Mouse (Mus musculus) liver, embryonic 14.5 days (tissue): Measurements from ENCODE around the gene Ssb. TPM values are rescaled to one million over a fixed set of nuclear protein-coding genes. Genes with fewer than 3 reads are reported as not detected.

Experiments
- ATAC-seq: fragments of 200-750 bp; cut with Nextera tagmentation; 2 replicates; pipeline ENCODE4 v1.8.0; 2017; ENCODE audit warnings: moderate number of reproducible peaks, mild to moderate bottlenecking, moderate library complexity; ENCODE audit not compliant: insufficient read depth
- DNase-seq, 3 experiments: peaks; one replicate each; pipeline ENCODE4 v3.0.0-alpha.2; 2012 to 2013; ENCODE audit warnings: low read depth in 3 of 3, low spot score in 3 of 3
- H3K27ac ChIP-seq: fragments of 300-500 bp; sonication (generic); 2 replicates; pipeline ENCODE4 v1.5.1; 2014; ENCODE audit warnings: moderate library complexity, mild to moderate bottlenecking, control low read depth, inconsistent platforms
- H3K27me3 ChIP-seq: fragments of 300-500 bp; sonication (generic); 2 replicates; pipeline ENCODE4 v1.6.1; 2014; ENCODE audit warnings: mild to moderate bottlenecking, low read length, moderate library complexity; ENCODE audit not compliant: control insufficient read depth, insufficient read depth
- H3K36me3 ChIP-seq: fragments of 300-500 bp; sonication (generic); replicated peaks from 2 replicates; pipeline ENCODE4 v1.6.1; 2014; ENCODE audit warnings: low read depth; ENCODE audit not compliant: control insufficient read depth, insufficient read depth
- H3K4me1 ChIP-seq, 2 experiments: fragments of 200-500 bp in 1 of 2; fragments of 300-500 bp in 1 of 2; sonication (generic) in 1 of 2; replicated peaks; 2 replicates each; pipeline ENCODE4 v1.6.1; 2012 to 2014; ENCODE audit warnings: antibody characterized with exemption in 1 of 2, inconsistent platforms in 1 of 2, low read length in 1 of 2; ENCODE audit not compliant: control insufficient read depth in 2 of 2, insufficient read depth in 2 of 2
- H3K4me2 ChIP-seq: fragments of 300-500 bp; sonication (generic); 2 replicates; pipeline ENCODE4 v1.6.1; 2014; ENCODE audit warnings: low read depth, mild to moderate bottlenecking, control low read depth, moderate library complexity
- H3K4me3 ChIP-seq, 2 experiments: fragments of 200-500 bp in 1 of 2; fragments of 300-500 bp in 1 of 2; sonication (generic) in 1 of 2; 2 replicates each; pipeline ENCODE4 v1.5.1; 2012 to 2014; ENCODE audit warnings: low read depth in 2 of 2, low read length in 2 of 2, mild to moderate bottlenecking in 2 of 2, control low read depth in 1 of 2, inconsistent platforms in 1 of 2, moderate library complexity in 1 of 2; ENCODE audit not compliant: insufficient read depth in 1 of 2
- H3K9ac ChIP-seq: fragments of 300-500 bp; sonication (generic); replicated peaks from 2 replicates; pipeline ENCODE4 v1.6.1; 2014; ENCODE audit warnings: mild to moderate bottlenecking, control low read depth, moderate library complexity
- H3K9me3 ChIP-seq: fragments of 300-500 bp; sonication (generic); 2 replicates; pipeline ENCODE4 v1.6.1; 2016; ENCODE audit warnings: low read length, mixed read lengths; ENCODE audit not compliant: control insufficient read depth
- CTCF ChIP-seq: IDR thresholded peaks from 2 replicates; pipeline ENCODE4 v1.5.1; 2016; ENCODE audit warnings: antibody characterized with exemption, low read depth, control low read depth
- EP300 ChIP-seq: IDR thresholded peaks from 2 replicates; pipeline ENCODE4 v1.6.1; 2016; ENCODE audit warnings: antibody characterized with exemption, low read depth
- WGBS: fragments of 180-500 bp; shearing (Covaris S2); extraction: QIAGEN DNeasy Blood & Tissue Kit; methylation state at CpG from one replicate; pipeline ENCODE4 v1.1.7; 2014; ENCODE audit not compliant: insufficient replicate concordance; 5-methylcytosine and 5-hydroxymethylcytosine counted together
- polyA plus RNA-seq, 2 experiments: library from polyadenylated mRNA; depleted of rRNA in 1 of 2; stranded (reverse) in 1 of 2; unstranded in 1 of 2; fragments of >200 nt; fragmentation: Nextera tagmentation in 1 of 2; extraction: Ambion mirVana in 1 of 2; gene quantifications; 2 replicates each; pipeline versions ENCODE4 v1.2.1 to v1.2.3; 2012 to 2014

Gene Ssb
- polyA plus RNA-seq, 2 experiments: 76.5 to 161 TPM

GRCm38 (mm10) chr2:69822361-69823128 is 38.8 kb upstream of the Ssb start:
- H3K4me3 ChIP-seq: peak overlapping the region; percentile 75 to 89
- under 1% methylated on average over 56 of the region's 80 CpGs for WGBS
- TF ChIP-seq CTCF: 0 out of 2 replicates have a peak, but pooled peaks have one; percentile 7
- TF ChIP-seq EP300: no peak
- H3K36me3 ChIP-seq: peaks cover 13% of the 10 kb centered on the region
- H3K27ac ChIP-seq: peak overlapping the region; percentile 67
- peaks cover 22 to 38% of the 10 kb centered on the region in 2 experiments for H3K4me1 ChIP-seq
- H3K9me3 ChIP-seq: no peaks in the 10 kb centered on the region
- peak overlapping the region; percentile 76 for H3K4me2 ChIP-seq
- H3K9ac ChIP-seq: peak overlapping the region; percentile 83
- DNase-seq (no peak), ATAC-seq (peak; percentile 42)
- no peaks in the 10 kb centered on the region for H3K27me3 ChIP-seq

- WGBS: 3% methylated on average over 34 of the region's 45 CpGs
- TF ChIP-seq EP300: no peak
- no peak for TF ChIP-seq CTCF
These were observed 38.2 kb upstream of the Ssb start for GRCm38 (mm10) chr2:69823129-69823677.

GRCm38 (mm10) chr2:69825898-69826297 is 35.5 kb upstream of the Ssb start:
- H3K4me2 ChIP-seq: no peak overlapping the region
- no peak overlapping the region for H3K27ac ChIP-seq
- ATAC-seq (no peak), DNase-seq (no peak)
- no peak overlapping the region for H3K9ac ChIP-seq
- H3K4me3 ChIP-seq: no peak overlapping the region
- no peaks in the 10 kb centered on the region for H3K27me3 ChIP-seq
- H3K36me3 ChIP-seq: peaks cover 23% of the 10 kb centered on the region
- TF ChIP-seq CTCF (no peak), EP300 (no peak)
- no peaks in the 10 kb centered on the region for H3K9me3 ChIP-seq
- H3K4me1 ChIP-seq: peaks cover 6 to 19% of the 10 kb centered on the region in 2 experiments; a peak in 3 of 4 replicates
- WGBS: 86% methylated on average over 10 of the region's 10 CpGs

More at GRCm38 (mm10) chr2:69823129-69823677, 38.2 kb upstream of the Ssb start:
- Histone ChIP-seq H3K9ac (peak overlapping the region; percentile 83), H3K9me3 (no peaks in the 10 kb centered on the region), H3K4me3 (peak overlapping the region; percentile 75 to 89), H3K27me3 (no peaks in the 10 kb centered on the region), H3K4me2 (peak overlapping the region; percentile 76), H3K27ac (peak overlapping the region; percentile 67), H3K36me3 (peaks cover 13% of the 10 kb centered on the region), H3K4me1 (peaks cover 15 to 31% of the 10 kb centered on the region in 2 experiments)
- DNase-seq: no peak
- ATAC-seq: peak; percentile 76

DNA sequence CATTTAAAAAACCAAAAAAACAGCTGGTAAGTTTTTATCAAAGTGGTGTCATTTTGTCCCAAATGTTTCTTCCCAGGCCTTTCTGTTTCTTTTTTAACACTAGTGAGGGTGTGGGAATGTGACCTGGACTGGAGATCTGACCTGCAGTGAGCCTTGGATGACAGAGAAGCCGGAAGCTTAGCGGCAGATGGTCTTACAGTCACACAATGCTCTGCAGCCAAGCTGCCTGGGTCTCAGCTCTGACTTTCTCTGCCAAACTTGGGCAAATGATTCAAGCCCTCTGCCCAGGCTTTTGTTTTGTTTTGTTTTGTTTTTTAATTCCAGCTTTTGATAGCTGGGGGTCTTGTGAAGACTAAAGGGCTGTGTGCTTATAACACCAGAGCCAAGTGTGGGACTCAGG is 35.0 kb upstream of the Ssb start:
- Histone ChIP-seq H3K4me1 (peaks cover 6 to 19% of the 10 kb centered on the region in 2 experiments; a peak in 3 of 4 replicates), H3K36me3 (peaks cover 26% of the 10 kb centered on the region)
- no peak for DNase-seq

GRCm38 (mm10) chr2:69828031-69828430 is 33.3 kb upstream of the Ssb start:
- peaks cover 29% of the 10 kb centered on the region for H3K36me3 ChIP-seq
- WGBS: 60% methylated on average over 7 of the region's 7 CpGs
- H3K9me3 ChIP-seq: no peaks in the 10 kb centered on the region

More for the DNA sequence above, 35.0 kb upstream of the Ssb start:
- no peak overlapping the region for H3K27ac ChIP-seq
- H3K27me3 ChIP-seq: no peaks in the 10 kb centered on the region
- TF ChIP-seq EP300: no peak
- no peak for TF ChIP-seq CTCF
- 88% methylated on average over 2 of the region's 2 CpGs for WGBS
- H3K4me3 ChIP-seq: no peak overlapping the region
- ATAC-seq: no peak
- H3K9me3 ChIP-seq: no peaks in the 10 kb centered on the region
- H3K9ac ChIP-seq: no peak overlapping the region
- no peak overlapping the region for H3K4me2 ChIP-seq

More at GRCm38 (mm10) chr2:69828031-69828430, 33.3 kb upstream of the Ssb start:
- no peak overlapping the region for H3K4me3 ChIP-seq
- no peak overlapping the region for H3K9ac ChIP-seq
- peaks cover 6 to 14% of the 10 kb centered on the region in 2 experiments; a peak in 3 of 4 replicates for H3K4me1 ChIP-seq
- no peak for TF ChIP-seq CTCF
- TF ChIP-seq EP300: no peak
- H3K27me3 ChIP-seq: no peaks in the 10 kb centered on the region
- no peak overlapping the region for H3K27ac ChIP-seq
- no peak overlapping the region for H3K4me2 ChIP-seq
- no peak for ATAC-seq
- no peak for DNase-seq
